Mouse (Mus musculus): ENCODE data around the gene Sugp2.

DNA sequence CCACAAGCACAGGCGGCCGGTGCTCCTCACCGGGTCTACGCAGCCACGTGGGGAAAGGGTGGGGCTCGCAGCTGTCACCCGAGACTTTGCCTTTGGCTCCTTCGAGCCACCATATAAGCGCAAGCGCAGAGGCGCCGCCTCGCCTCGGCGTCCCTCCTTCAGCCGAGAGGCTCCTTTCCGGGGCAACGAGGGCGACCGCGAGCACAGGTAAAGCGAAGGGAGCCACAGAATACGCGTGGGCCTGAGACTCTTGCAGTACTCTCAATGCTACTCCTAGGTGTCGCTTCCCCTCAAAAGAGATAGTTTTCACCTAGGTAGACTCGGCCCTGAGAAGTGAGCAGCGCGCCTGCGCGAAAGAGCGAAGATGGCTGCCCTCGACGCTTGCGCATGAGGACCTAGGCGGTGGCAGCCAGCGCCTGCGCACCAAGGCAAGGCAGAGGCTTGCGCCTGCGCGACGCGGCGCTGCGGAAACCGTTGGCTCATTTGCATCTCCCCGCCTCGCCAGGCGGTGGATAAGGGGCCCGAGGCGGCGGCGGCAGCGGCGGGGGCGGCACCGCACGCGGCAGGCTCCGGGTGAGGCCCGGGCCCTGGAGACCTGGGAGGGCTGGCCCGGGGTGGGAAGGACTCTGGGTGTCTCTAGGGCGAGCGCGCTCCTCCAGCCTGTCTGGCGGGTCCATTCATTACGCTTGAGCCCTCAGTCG is at the start of gene Sugp2, which contains the start of gene Armc6:
- TF ChIP-seq POLR2A (IDR thresholded peaks at IDR 0.05; ENCODE audit: borderline replicate concordance, low read depth, low read length) (no peak), CTCF (IDR thresholded peaks at IDR 0.05; ENCODE audit: low read depth, low read length) (no peak)
